Mouse (Mus musculus) WW6 (cell line): ENCODE results near the gene Mgme1.

Experiments
- DNase-seq: peaks from one replicate; pipeline ENCODE4 v3.0.0-alpha.2; 2013; ENCODE audit warnings: low read depth, low spot score

Mgme1 gene

DNA sequence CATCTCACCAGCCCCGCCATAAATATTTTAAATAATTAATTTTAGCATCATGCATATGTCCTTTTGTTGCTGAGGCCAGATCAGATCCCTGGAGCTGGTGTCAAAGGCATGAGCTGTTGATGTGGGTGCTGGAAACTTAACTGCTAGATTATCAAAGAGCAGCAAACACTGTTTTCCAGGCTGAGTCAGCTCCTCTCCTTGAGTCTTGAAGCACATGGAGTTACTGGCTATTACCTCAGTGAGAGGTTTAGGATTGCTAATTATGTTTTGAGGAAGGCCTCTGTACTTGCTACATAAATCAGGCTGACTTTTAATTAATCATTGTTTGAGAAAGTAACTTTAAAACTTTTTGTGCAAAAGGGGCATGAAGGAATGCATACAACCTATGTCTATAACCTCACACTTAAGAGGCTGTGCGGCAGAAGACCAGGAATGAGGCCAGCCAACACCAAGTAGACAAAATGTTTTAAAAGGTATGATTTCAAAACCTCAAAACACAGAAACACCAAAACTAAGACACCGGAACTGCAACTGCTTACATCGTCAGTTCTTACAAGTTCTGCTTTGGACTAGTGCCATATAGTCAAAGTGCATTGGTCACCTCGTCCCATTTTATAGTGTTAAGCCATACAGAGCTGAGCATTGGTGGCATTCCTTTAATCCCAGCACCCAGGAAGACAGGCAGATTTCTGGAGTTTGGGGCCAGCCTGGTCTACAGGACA, 5.9 kb upstream of the Mgme1 start:
- DNase-seq: no peak

DNA sequence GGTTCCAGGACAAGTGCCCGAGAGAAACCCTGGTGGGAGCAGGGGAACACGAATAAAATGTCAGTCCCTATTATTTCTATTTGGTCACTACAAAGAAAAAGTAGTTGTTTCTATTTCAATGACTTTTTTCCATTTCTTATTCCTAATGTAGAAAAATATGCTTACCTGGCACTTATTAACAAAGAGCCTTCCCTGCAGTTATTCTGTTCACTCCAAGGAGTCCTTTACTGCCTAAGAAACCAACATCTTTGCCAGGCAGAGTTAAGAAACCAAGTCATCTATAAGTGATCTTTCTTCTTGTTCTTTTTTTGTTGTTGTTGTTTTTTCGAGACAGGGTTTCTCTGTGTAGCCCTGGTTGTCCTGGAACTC, 5.4 kb upstream of the Mgme1 start:
- DNase-seq: no peak

- DNase-seq: no peak
Measured at GRCm38 (mm10) chr2:144265916-144266683, 4.4 kb upstream of the Mgme1 start.

GRCm38 (mm10) chr2:144267004-144267730, 3.3 kb upstream of the Mgme1 start:
- no peak for DNase-seq

DNA sequence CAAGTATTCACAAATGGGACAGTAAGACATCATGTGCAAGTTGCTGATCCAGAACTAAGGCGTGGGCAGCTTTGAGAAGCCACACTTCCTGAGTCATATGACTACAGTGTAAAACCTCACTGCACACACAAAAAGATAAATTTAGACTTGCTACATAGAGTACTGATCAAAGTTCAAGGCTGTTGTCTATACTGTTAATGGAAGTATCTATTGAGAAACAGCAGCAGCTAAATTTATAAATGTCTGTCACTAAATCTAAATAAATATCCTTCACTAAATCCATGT, 2.8 kb upstream of the Mgme1 start:
- no peak for DNase-seq

- DNase-seq: no peak
Measured at GRCm38 (mm10) chr2:144268446-144269305, 1.8 kb upstream of the Mgme1 start.

DNA sequence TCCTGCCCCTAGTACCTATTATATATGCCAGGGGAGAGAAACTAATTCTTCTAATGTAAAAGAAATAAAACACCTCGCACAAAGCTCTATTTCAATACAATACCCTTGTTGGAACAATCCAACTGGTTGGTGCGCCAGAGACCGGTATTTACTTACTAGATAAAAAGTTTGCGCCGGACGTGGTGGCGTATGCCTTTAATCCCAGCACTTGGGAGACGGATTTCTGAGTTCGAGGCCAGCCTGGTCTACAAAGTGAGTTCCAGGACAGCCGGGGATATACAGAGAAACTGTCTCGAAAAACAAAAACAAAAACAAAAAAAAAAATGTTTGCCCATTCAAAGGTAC, 1.2 kb upstream of the Mgme1 start:
- no peak for DNase-seq

GRCm38 (mm10) chr2:144269679-144270475, 586 bp upstream of the Mgme1 start:
- DNase-seq: no peak

- DNase-seq: no peak
Measured at GRCm38 (mm10) chr2:144272088-144272487, 1.6 kb downstream of the Mgme1 start.

GRCm38 (mm10) chr2:144274741-144275140, 4.3 kb downstream of the Mgme1 start:
- DNase-seq: no peak

DNA sequence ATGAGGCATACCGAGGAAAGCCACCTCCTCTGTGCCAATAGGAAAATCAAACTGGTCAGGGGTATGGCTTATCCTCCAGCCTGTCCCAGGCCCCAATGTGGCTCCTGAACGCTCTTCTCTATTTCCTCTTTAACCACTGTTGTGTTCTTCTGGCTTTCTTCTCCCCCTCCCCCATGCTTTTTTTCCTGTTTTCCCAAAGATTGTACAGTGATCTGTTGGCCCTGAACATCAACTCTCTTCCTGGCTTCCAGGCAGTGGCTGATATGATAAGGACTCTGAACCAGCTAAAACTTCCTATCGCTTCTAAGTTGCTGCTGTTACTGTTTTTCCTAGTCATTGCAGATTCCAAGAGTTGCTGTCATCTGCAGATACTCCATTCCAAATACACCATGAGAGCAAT, 6.4 kb downstream of the Mgme1 start:
- no peak for DNase-seq

GRCm38 (mm10) chr2:144279742-144280141, 9.3 kb downstream of the Mgme1 start:
- DNase-seq: no peak

- DNase-seq: no peak
Measured at GRCm38 (mm10) chr2:144280568-144280967, 10.1 kb downstream of the Mgme1 start.

DNA sequence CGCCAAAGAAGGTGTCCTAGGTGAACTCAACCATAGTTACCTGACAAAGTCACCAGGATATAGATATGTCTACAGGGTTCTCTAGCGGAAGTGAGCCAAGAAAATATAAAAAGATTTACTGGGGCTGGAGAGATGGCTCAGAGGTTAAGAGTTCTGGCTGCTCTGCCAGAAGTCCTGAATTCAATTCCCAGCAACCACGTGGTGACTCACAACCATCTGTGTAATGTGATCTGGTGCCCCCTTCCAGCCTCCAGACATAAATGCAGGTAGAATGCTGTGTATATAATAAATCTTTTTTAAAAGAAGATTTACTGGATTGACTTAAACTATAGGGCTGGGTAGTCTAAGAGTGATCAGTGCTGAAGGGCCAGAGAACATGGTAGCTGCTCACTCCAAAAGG, 11.0 kb downstream of the Mgme1 start:
- DNase-seq: no peak

DNA sequence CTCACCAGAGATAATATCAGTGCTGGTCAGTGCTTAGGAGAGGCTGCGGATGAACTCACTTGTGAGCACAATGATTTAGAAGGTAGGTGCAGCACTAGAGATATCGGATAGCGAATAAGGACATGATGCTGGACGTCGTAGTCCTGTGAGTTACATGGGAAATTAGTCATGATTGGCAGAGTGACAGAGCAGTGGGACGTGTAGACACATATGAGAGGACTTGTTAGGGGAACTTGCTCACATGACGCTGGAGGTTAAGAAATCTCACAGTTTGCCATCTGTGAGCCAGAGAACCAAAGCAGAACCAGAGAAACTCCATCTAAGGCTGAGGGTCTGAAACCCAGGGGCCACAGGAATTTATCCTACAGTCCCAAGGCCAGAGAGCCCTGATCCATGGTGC, 19.9 kb downstream of the Mgme1 start:
- no peak for DNase-seq

GRCm38 (mm10) chr2:144291600-144292305, 21.3 kb downstream of the Mgme1 start:
- no peak for DNase-seq

- no peak for DNase-seq
Measured at GRCm38 (mm10) chr2:144295145-144295735, 24.8 kb downstream of the Mgme1 start.

DNA sequence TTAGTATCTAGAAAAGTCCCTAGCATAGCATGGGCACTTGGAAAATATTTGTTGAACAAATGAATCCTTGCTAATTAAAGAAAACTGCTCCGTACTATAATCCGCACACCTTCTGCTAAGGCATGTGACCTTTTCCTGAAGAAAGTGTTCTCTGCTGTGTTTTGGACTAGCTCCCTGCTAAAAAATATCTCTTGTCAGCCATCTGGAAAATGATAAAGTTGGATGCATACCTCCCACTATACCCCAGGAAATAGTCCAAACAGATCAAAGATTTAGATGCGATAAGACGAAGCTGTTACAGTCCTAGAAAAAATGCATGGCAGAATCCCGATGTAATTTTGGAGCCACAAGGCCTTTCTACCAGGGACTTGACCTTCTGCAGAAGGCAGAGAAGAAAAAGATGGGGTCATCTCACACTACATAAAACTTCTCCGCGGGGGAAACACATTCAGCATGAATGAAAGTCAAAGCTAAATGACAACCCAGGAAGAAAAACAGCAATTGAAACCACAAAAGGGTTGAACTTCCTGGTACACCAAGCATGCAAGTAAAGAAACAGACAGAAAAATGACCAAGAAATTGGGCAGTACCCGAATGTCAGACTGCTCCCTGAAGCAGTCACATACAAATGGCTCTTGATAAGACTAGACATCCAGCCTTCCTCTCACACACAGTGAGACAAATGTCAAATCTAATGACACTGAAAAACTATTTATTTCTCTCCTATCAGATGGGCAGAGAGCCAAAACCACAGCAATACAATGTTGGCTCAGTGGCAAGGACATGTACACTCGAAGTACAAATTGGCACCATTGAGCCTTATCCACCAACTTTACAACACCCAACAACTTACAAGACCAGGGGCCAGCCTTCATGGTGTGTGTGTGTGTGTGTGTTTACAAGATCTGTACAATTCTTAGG, 29.5 kb downstream of the Mgme1 start:
- DNase-seq: no peak

DNA sequence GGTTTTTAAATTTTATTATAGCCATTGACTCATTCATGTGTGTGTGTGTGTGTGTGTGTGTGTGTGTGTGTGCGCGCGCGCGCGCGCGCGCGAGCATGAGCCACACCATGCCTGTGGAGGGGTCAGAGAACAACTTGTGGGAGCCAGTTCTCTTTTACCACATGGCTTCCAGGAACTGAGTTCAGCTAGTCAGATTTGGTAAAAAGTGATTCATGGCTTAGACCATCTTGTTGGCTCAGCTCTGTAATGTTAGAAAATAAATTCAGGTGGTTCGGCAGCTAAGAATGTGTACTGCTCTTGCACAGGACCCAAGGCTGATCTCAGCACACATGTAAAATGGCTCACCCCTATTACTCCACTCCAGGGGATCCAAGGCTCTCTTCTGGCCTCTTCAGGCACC, 30.6 kb downstream of the Mgme1 start:
- no peak for DNase-seq
